Mouse (Mus musculus) G1E (cell line): ENCODE measurements at regions not wholly inside any gene's neighbourhood (a gene's known extent, or its start where the extent isn't known, plus 50 kb on each side); places are given as distances from the start of the nearest gene placed in this dataset.

Source experiments
- CTCF ChIP-seq: IDR thresholded peaks from 2 replicates; pipeline ENCODE4 v1.5.1; 2012; ENCODE audit warnings: low read depth, low read length, inconsistent platforms, mixed read lengths
- POLR2AphosphoS5 ChIP-seq: IDR thresholded peaks from 2 replicates; pipeline ENCODE4 v1.6.1; 2012; ENCODE audit warnings: low read depth, low read length, inconsistent platforms; ENCODE audit not compliant: insufficient replicate concordance
- TAL1 ChIP-seq: conservative IDR thresholded peaks from 2 replicates; pipeline ENCODE4 v1.6.1; 2012; ENCODE audit warnings: low read depth, low read length, inconsistent platforms, mixed read lengths

DNA sequence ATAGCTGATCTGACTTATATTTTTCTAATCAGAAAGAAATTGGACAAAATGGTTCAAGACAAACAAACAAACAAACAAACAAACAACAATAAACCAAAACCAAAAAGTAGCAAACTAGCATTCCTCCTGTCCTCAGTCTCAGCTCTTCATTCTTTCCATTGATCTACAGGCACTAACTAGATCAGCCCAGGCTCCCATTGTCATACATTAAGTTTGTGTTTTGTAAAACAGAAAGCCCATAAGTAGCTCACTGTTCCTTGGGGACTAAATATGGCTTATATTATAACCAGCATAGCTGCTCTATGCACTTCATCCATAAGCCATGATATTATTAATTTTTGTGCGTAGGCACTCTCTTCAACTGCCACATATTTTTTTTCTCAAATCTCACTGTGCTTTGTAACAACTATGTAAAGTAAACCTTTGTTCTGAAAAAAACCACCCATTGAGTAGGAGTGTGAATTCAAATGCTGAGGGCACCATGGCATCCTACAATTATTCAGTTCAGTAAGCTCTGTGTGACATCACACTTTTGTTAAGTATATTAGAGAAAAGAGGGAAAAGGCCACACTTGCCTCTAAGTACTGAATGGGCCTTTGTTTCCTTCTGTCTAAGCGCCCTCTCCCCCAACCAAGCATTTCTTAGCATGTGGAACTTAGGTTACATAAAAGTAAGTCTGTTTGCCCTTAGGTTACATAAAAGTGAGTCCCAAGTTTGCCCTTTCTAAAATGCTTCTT, 108.7 kb upstream of the Abcb5 start:
- TF ChIP-seq TAL1, result no peak
- no peak for TF ChIP-seq CTCF
- TF ChIP-seq POLR2AphosphoS5, result no peak
